16 mouse cellular contexts compared by ENCODE assay signal in genomic region chr1:74754175-74754785, GRCm38 (mm10). TPM values are rescaled to one million over a fixed set of nuclear protein-coding genes. Genes with fewer than 3 reads are reported as not detected.
DNase-seq lines count a peak whose midpoint lies in the region; ATAC-seq and TF ChIP-seq lines count a peak whose summit lies in the region.
"Had no signal": no experiment of that assay in that cellular context is flagged by ENCODE, and none has a peak within 500 bp of the region (broad histone marks: within the 10 kb centered on the region; RNA-seq: fewer than 3 reads in every experiment).

No protein-coding gene starts in this region.

- H3K36me3 ChIP-seq in forebrain, embryonic 10.5 days (replicated peaks): no peaks in the 10 kb centered on the region
- no peaks in the 10 kb centered on the region for H3K36me3 ChIP-seq in forebrain, embryonic 13.5 days (ENCODE audit: poor library complexity, severe bottlenecking)
- H3K36me3 ChIP-seq: heart, embryonic 15.5 days; hindbrain, embryonic 15.5 days; neural tube, embryonic 13.5 days had no signal

- intact Hi-C loops in gastrocnemius, adult 2 months (cut with DNase I): loop anchor here (5.0 to 10.0 kb wide), 3 partner anchors 89 to 217 kb away; partner anchors contain the start of genes Bcs1l, Ttll4 and Zfp142

- ATAC-seq in forebrain, embryonic 13.5 days: no peak
- ATAC-seq: midbrain, embryonic 16.5 days had no signal

- no peak overlapping the region for H3K9ac ChIP-seq in forebrain, embryonic 13.5 days
- H3K9ac ChIP-seq: heart, embryonic 15.5 days; hindbrain, embryonic 15.5 days; liver, embryonic 14.5 days; neural tube, embryonic 13.5 days had no signal

- no peaks in the 10 kb centered on the region for H3K9me3 ChIP-seq in forebrain, embryonic 10.5 days
- H3K9me3 ChIP-seq in forebrain, embryonic 13.5 days (replicated peaks): no peaks in the 10 kb centered on the region
- H3K9me3 ChIP-seq: heart, embryonic 15.5 days; hindbrain, embryonic 15.5 days; neural tube, embryonic 13.5 days had no signal

- H3K27ac ChIP-seq in forebrain, embryonic 10.5 days: no peak overlapping the region
- no peak overlapping the region for H3K27ac ChIP-seq in forebrain, embryonic 13.5 days
- H3K27ac ChIP-seq in gastrocnemius, adult 2 months: peak overlapping the region; percentile 87
- H3K27ac ChIP-seq: heart, embryonic 15.5 days; hindbrain, embryonic 15.5 days; liver, embryonic 14.5 days; neural tube, embryonic 13.5 days had no signal

- H3K4me3 ChIP-seq in forebrain, embryonic 10.5 days: no peak overlapping the region
- H3K4me3 ChIP-seq in forebrain, embryonic 13.5 days: no peak overlapping the region
- H3K4me3 ChIP-seq in gastrocnemius, adult 2 months: no peak overlapping the region
- H3K4me3 ChIP-seq: heart, embryonic 15.5 days; hindbrain, embryonic 15.5 days; neural tube, embryonic 13.5 days had no signal

- DNase-seq in forebrain, embryonic 10.5 days (ENCODE audit: extremely low spot score, low spot score): peak; percentile 19
- DNase-seq in gastrocnemius, adult 2 months: peak; percentile 95
- DNase-seq in kidney, postnatal 36 days: peak; percentile 49 to 66
- peak; percentile 16 to 24 for DNase-seq in thymus, adult 18-20 months
- DNase-seq in cerebellum, adult 8-10 months: no peak
- DNase-seq in right cerebral cortex, adult 2 months (ENCODE audit: low spot score in 2 of 2): no peak
- no peak for DNase-seq in right cerebral cortex, adult 18-20 months
- DNase-seq: adrenal gland, postnatal 25 days had no signal

- peaks cover 29% of the 10 kb centered on the region for H3K27me3 ChIP-seq in forebrain, embryonic 10.5 days (ENCODE audit: poor library complexity, severe bottlenecking)
- H3K27me3 ChIP-seq in forebrain, embryonic 13.5 days: peaks cover 12% of the 10 kb centered on the region
- H3K27me3 ChIP-seq: heart, embryonic 15.5 days; hindbrain, embryonic 15.5 days had no signal

- H3K4me1 ChIP-seq in forebrain, embryonic 10.5 days: peaks cover 9% of the 10 kb centered on the region; the same call in 1 of the 2 replicates
- no peaks in the 10 kb centered on the region for H3K4me1 ChIP-seq in forebrain, embryonic 13.5 days
- H3K4me1 ChIP-seq: hindbrain, embryonic 15.5 days; neural tube, embryonic 13.5 days had no signal

- no peak for TF ChIP-seq CTCF in gastrocnemius, adult 2 months (IDR thresholded peaks at IDR 0.05)

- no peak overlapping the region for H3K4me2 ChIP-seq in forebrain, embryonic 13.5 days
- H3K4me2 ChIP-seq: heart, embryonic 15.5 days; hindbrain, embryonic 15.5 days; neural tube, embryonic 13.5 days had no signal

- WGBS in forebrain, embryonic 10.5 days: 59% methylated on average over 5 of the region's 5 CpGs
- WGBS in forebrain, embryonic 13.5 days: 78% methylated on average over 5 of the region's 5 CpGs

RNA-seq across cellular contexts. Expression of gene Prkag3, which starts 5.3 kb away (rescaled TPM):
- polyA plus RNA-seq in forebrain, embryonic 10.5 days (2016; fragmentation: Nextera tagmentation; extraction: Ambion mirVana): 0.20 TPM in 1 of 2 replicates, not detected in the other
- polyA plus RNA-seq in forebrain, embryonic 13.5 days (2015; fragmentation: Nextera tagmentation; extraction: Ambion mirVana): not detected in 2 replicates
- 100 to 1,000 TPM in 1 of 2 experiments, 10 to 100 TPM in 1; 61.6 to 111 TPM for total RNA-seq in gastrocnemius, adult 2 months (2021)
- total RNA-seq: adrenal gland, postnatal 25 days; left cerebral cortex, postnatal 14 days had no signal
- polyA plus RNA-seq: hindbrain, embryonic 15.5 days; liver, embryonic 14.5 days; midbrain, embryonic 16.5 days; neural tube, embryonic 13.5 days had no signal

RNA-seq across cellular contexts. Expression of gene Wnt6, which starts 17.4 kb away (rescaled TPM):
- polyA plus RNA-seq in forebrain, embryonic 10.5 days (2016; fragmentation: Nextera tagmentation; extraction: Ambion mirVana): 9.1 and 10.6 TPM in 2 replicates
- polyA plus RNA-seq in forebrain, embryonic 13.5 days (2015; fragmentation: Nextera tagmentation; extraction: Ambion mirVana): 0.73 and 0.92 TPM in 2 replicates
- total RNA-seq in gastrocnemius, adult 2 months (2021): under 1 TPM; 0.39 to 0.77 TPM

RNA-seq across cellular contexts. Expression of gene Wnt10a, which starts 37.0 kb away (rescaled TPM):
- polyA plus RNA-seq in forebrain, embryonic 10.5 days (2016; fragmentation: Nextera tagmentation; extraction: Ambion mirVana): 0.65 and 0.92 TPM in 2 replicates
- polyA plus RNA-seq in forebrain, embryonic 13.5 days (2015; fragmentation: Nextera tagmentation; extraction: Ambion mirVana): 0.29 and 0.63 TPM in 2 replicates
- under 1 TPM in 1 of 2 experiments, not detected in 1; 0.39 TPM for total RNA-seq in gastrocnemius, adult 2 months (2021)
- total RNA-seq: gastrocnemius, postnatal 36 days had no signal
- polyA plus RNA-seq: heart, embryonic 15.5 days; liver, embryonic 14.5 days had no signal

RNA-seq across cellular contexts. Expression of gene Cyp27a1, which starts 40.9 kb away (rescaled TPM):
- polyA plus RNA-seq in forebrain, embryonic 10.5 days (2016; fragmentation: Nextera tagmentation; extraction: Ambion mirVana): 10.4 and 11.5 TPM in 2 replicates
- 0.81 and 1.4 TPM in 2 replicates for polyA plus RNA-seq in forebrain, embryonic 13.5 days (2015; fragmentation: Nextera tagmentation; extraction: Ambion mirVana)
- total RNA-seq in gastrocnemius, adult 2 months (2021): 10 to 100 TPM; 37.7 to 75.4 TPM

Comparison
In these comparisons a context has a peak if more than half of its experiments do, and no peak if none do; other contexts are left out.
1. DNase-seq: peak in forebrain, embryonic 10.5 days (single experiment), gastrocnemius, adult 2 months (single experiment), kidney, postnatal 36 days (2 of 2) and thymus, adult 18-20 months (2 of 2); none in cerebellum, adult 8-10 months (single experiment), right cerebral cortex, adult 2 months (0 of 2) and right cerebral cortex, adult 18-20 months (single experiment).